Mouse (Mus musculus) CH12.LX (cell line): ENCODE measurements at regions not wholly inside any gene's neighbourhood (a gene's known extent, or its start where the extent isn't known, plus 50 kb on each side); places are given as distances from the start of the nearest gene placed in this dataset.

ENCODE experiments used
- DNase-seq: peaks from one replicate; pipeline ENCODE4 v3.0.0-alpha.2; 2013; ENCODE audit errors: extremely low read depth
- H3K27ac ChIP-seq: 2 replicates; pipeline ENCODE4 v1.5.1; 2012; ENCODE audit warnings: low read depth, mild to moderate bottlenecking, control low read depth, moderate library complexity; ENCODE audit not compliant: insufficient read depth
- H3K27me3 ChIP-seq: replicated peaks from 2 replicates; pipeline ENCODE3; 2012; ENCODE audit warnings: inconsistent platforms
- H3K36me3 ChIP-seq, 2 experiments: replicated peaks in 1 of 2; 2 replicates each; pipeline versions ENCODE3 to v1.6.1; 2012; ENCODE audit warnings: inconsistent platforms in 1 of 2, low read length in 1 of 2, mild to moderate bottlenecking in 1 of 2, mixed read lengths in 1 of 2, moderate library complexity in 1 of 2; ENCODE audit not compliant: control insufficient read depth in 1 of 2, insufficient read depth in 1 of 2
- H3K4me1 ChIP-seq, 2 experiments: 2 replicates each; pipeline ENCODE4 v1.6.1; 2012; ENCODE audit warnings: inconsistent platforms in 1 of 2, moderate library complexity in 1 of 2; ENCODE audit not compliant: insufficient read depth in 2 of 2, control insufficient read depth in 1 of 2
- H3K4me2 ChIP-seq: 2 replicates; pipeline ENCODE4 v1.6.1; 2012; ENCODE audit warnings: low read depth, mild to moderate bottlenecking, control low read depth; ENCODE audit not compliant: poor library complexity, insufficient read depth, severe bottlenecking
- H3K4me3 ChIP-seq, 3 experiments: fragments of 150-350 bp in 1 of 3; sonication (generic) in 1 of 3; replicated peaks in 1 of 3; 2 replicates each; pipeline versions ENCODE3 to v1.5.1; 2011 to 2012; ENCODE audit warnings: low read depth in 2 of 3, low read length in 2 of 3, mild to moderate bottlenecking in 2 of 3, moderate library complexity in 2 of 3, control low read depth in 1 of 3, improper control_type of control experiment in 1 of 3, inconsistent platforms in 1 of 3, mixed read lengths in 1 of 3; ENCODE audit not compliant: poor library complexity in 1 of 3
- H3K79me2 ChIP-seq: replicated peaks from 2 replicates; pipeline ENCODE4 v1.6.1; 2012; ENCODE audit warnings: mild to moderate bottlenecking, moderate library complexity; ENCODE audit not compliant: control insufficient read depth, poor library complexity, insufficient read depth, severe bottlenecking; ENCODE audit errors: extremely low read depth
- H3K9ac ChIP-seq: 2 replicates; pipeline ENCODE4 v1.6.1; 2012; ENCODE audit warnings: low read depth, mild to moderate bottlenecking, control low read depth, moderate library complexity; ENCODE audit not compliant: insufficient read depth
- H3K9me3 ChIP-seq: replicated peaks from 2 replicates; pipeline ENCODE3; 2012; ENCODE audit warnings: low read length, inconsistent platforms, mixed read lengths
- CHD2 ChIP-seq: IDR thresholded peaks from 2 replicates; pipeline ENCODE4 v1.6.1; 2011; ENCODE audit warnings: low read length, improper control_type of control experiment
- CTCF ChIP-seq, 2 experiments: IDR thresholded peaks in 1 of 2; conservative IDR thresholded peaks in 1 of 2; 2 replicates each; pipeline ENCODE4 v1.5.1; 2011 to 2012; ENCODE audit warnings: low read depth in 2 of 2, low read length in 2 of 2, improper control_type of control experiment in 1 of 2, inconsistent platforms in 1 of 2, mild to moderate bottlenecking in 1 of 2, moderate library complexity in 1 of 2
- E2F4 ChIP-seq: IDR thresholded peaks from 2 replicates; pipeline ENCODE4 v1.6.1; 2011; ENCODE audit warnings: low read depth, low read length, improper control_type of control experiment; ENCODE audit not compliant: insufficient replicate concordance
- ETS1 ChIP-seq: conservative IDR thresholded peaks from 2 replicates; pipeline ENCODE4 v1.6.1; 2012; ENCODE audit warnings: low read depth, mild to moderate bottlenecking, inconsistent platforms, low read length, improper control_type of control experiment, moderate library complexity
- GABPA ChIP-seq: IDR thresholded peaks from 2 replicates; pipeline ENCODE4 v1.6.1; 2012; ENCODE audit warnings: low read depth, low read length, improper control_type of control experiment, inconsistent platforms; ENCODE audit not compliant: insufficient replicate concordance
- HCFC1 ChIP-seq: IDR thresholded peaks from 2 replicates; pipeline ENCODE4 v1.6.1; 2012; ENCODE audit warnings: low read depth, mild to moderate bottlenecking, inconsistent platforms, low read length, improper control_type of control experiment
- JUN ChIP-seq: IDR thresholded peaks from 2 replicates; pipeline ENCODE4 v1.6.1; 2011; ENCODE audit warnings: low read depth, mild to moderate bottlenecking, low read length, improper control_type of control experiment, moderate library complexity; ENCODE audit not compliant: insufficient read depth
- JUND ChIP-seq: conservative IDR thresholded peaks from 2 replicates; pipeline ENCODE4 v1.6.1; 2011; ENCODE audit warnings: low read depth, low read length, improper control_type of control experiment
- KAT2A ChIP-seq: IDR thresholded peaks from 2 replicates; pipeline ENCODE4 v1.6.1; 2012; ENCODE audit warnings: low read length, improper control_type of control experiment, inconsistent platforms; ENCODE audit not compliant: insufficient replicate concordance
- MAFK ChIP-seq: IDR thresholded peaks from 2 replicates; pipeline ENCODE4 v1.6.1; 2011; ENCODE audit warnings: low read length, improper control_type of control experiment; ENCODE audit not compliant: insufficient replicate concordance
- MAX ChIP-seq: IDR thresholded peaks from 2 replicates; pipeline ENCODE4 v1.6.1; 2011; ENCODE audit warnings: low read length, improper control_type of control experiment
- MAZ ChIP-seq: IDR thresholded peaks from 2 replicates; pipeline ENCODE4 v1.6.1; 2012; ENCODE audit warnings: low read depth, mild to moderate bottlenecking, inconsistent platforms, low read length, improper control_type of control experiment, moderate library complexity
- MEF2A ChIP-seq: IDR thresholded peaks from 2 replicates; pipeline ENCODE4 v1.6.1; 2014; ENCODE audit warnings: low read depth, mild to moderate bottlenecking, inconsistent platforms, low read length, improper control_type of control experiment, borderline replicate concordance
- NELFE ChIP-seq: IDR thresholded peaks from 2 replicates; pipeline ENCODE4 v1.6.1; 2011; ENCODE audit warnings: low read depth, low read length, improper control_type of control experiment
- NRF1 ChIP-seq: IDR thresholded peaks from 2 replicates; pipeline ENCODE4 v1.6.1; 2014; ENCODE audit warnings: low read depth, mild to moderate bottlenecking, inconsistent platforms, low read length, improper control_type of control experiment, moderate library complexity
- PAX5 ChIP-seq: IDR thresholded peaks from 2 replicates; pipeline ENCODE4 v1.6.1; 2012; ENCODE audit warnings: low read length, inconsistent platforms, mixed read lengths
- POLR2AphosphoS2 ChIP-seq: IDR thresholded peaks from 2 replicates; pipeline ENCODE4 v1.6.1; 2011; ENCODE audit warnings: low read depth, low read length, improper control_type of control experiment
- RAD21 ChIP-seq: IDR thresholded peaks from 2 replicates; pipeline ENCODE4 v1.6.1; 2011; ENCODE audit warnings: low read depth, mild to moderate bottlenecking, low read length, improper control_type of control experiment, moderate library complexity
- RCOR1 ChIP-seq: conservative IDR thresholded peaks from 2 replicates; pipeline ENCODE4 v1.6.1; 2012; ENCODE audit warnings: low read depth, mild to moderate bottlenecking, inconsistent platforms, low read length, improper control_type of control experiment
- TBP ChIP-seq: conservative IDR thresholded peaks from 2 replicates; pipeline ENCODE4 v1.6.1; 2011; ENCODE audit warnings: low read depth, low read length, improper control_type of control experiment
- TCF12 ChIP-seq: IDR thresholded peaks from 2 replicates; pipeline ENCODE4 v1.6.1; 2014; ENCODE audit warnings: low read depth, mild to moderate bottlenecking, inconsistent platforms, low read length, improper control_type of control experiment
- UBTF ChIP-seq: IDR thresholded peaks from 2 replicates; pipeline ENCODE4 v1.6.1; 2012; ENCODE audit warnings: low read depth, mild to moderate bottlenecking, inconsistent platforms, low read length, improper control_type of control experiment, moderate library complexity
- USF1 ChIP-seq: IDR thresholded peaks from 2 replicates; pipeline ENCODE4 v1.6.1; 2014; ENCODE audit warnings: low read depth, mild to moderate bottlenecking, inconsistent platforms, low read length, improper control_type of control experiment
- USF2 ChIP-seq: conservative IDR thresholded peaks from 2 replicates; pipeline ENCODE4 v1.6.1; 2011; ENCODE audit warnings: low read depth, low read length, improper control_type of control experiment
- ZC3H11A ChIP-seq: IDR thresholded peaks from 2 replicates; pipeline ENCODE4 v1.6.1; 2012; ENCODE audit warnings: low read depth, mild to moderate bottlenecking, inconsistent platforms, low read length, improper control_type of control experiment
- ZMIZ1 ChIP-seq: IDR thresholded peaks from 2 replicates; pipeline ENCODE4 v1.6.1; 2012; ENCODE audit warnings: low read depth, mild to moderate bottlenecking, inconsistent platforms, low read length, improper control_type of control experiment
- ZNF384 ChIP-seq: IDR thresholded peaks from 2 replicates; pipeline ENCODE4 v1.6.1; 2012; ENCODE audit warnings: low read depth, low read length, improper control_type of control experiment, inconsistent platforms
- dilution Hi-C: fragments of 300-500 bp; cut with MboI; formaldehyde crosslinking; loops from 2 replicates; pipeline ENCODE4 v1.14.3; 2020; ENCODE audit warnings: low sequenced_read_pairs; ENCODE audit not compliant: extremely low pct_unique_long_range_greater_than_20kb, extremely low pct_ligation_motif_present
- in situ Hi-C: fragments of 300-500 bp; cut with MboI; formaldehyde crosslinking; loops from 3 replicates; pipeline ENCODE4 v1.14.3; 2019; ENCODE audit warnings: low sequenced_read_pairs, low pct_ligation_motif_present, low pct_unique_long_range_greater_than_20kb, mixed read lengths

GRCm38 (mm10) chr3:81701974-81702697 lies 230.3 kb upstream of the Ctso start:
- Histone ChIP-seq H3K9ac (no peak overlapping the region), H3K4me3 (no peak overlapping the region), H3K4me2 (no peak overlapping the region), H3K27me3 (no peaks in the 10 kb centered on the region), H3K4me1 (no peaks in the 10 kb centered on the region), H3K9me3 (no peaks in the 10 kb centered on the region), H3K27ac (no peak overlapping the region), H3K79me2 (no peaks in the 10 kb centered on the region), H3K36me3 (no peaks in the 10 kb centered on the region)
- in situ Hi-C loops (no loop called here), dilution Hi-C loops (no loop called here)
- TF ChIP-seq ETS1 (no peak), JUN (no peak), HCFC1 (no peak), ZMIZ1 (no peak), USF2 (no peak), GABPA (no peak), ZC3H11A (no peak), RCOR1 (no peak), MAZ (no peak), ZNF384 (no peak), USF1 (no peak), UBTF (no peak), PAX5 (no peak), NRF1 (no peak), TCF12 (no peak), E2F4 (no peak), MEF2A (no peak)
- no peak for DNase-seq

DNA sequence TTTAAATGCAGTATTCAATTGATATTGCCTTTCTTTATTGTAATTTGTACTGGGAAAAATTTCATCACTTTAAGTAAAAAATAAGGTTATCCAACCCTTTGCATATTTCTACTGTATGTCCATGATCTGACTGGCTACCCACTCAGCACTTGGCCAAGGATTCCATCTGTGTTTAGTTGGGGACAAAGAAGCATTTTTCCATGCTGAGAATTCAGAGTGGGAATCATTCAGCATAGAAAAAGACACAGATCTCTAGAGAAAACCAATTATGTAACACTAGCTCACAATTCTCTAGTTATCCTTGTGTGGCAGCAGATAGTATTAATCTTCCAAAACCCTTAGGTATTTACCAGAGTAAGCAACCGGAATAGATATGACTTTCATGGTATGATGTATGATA lies 213.5 kb upstream of the Ctso start:
- no peak overlapping the region for H3K4me3 ChIP-seq
- no peak for TF ChIP-seq JUND
- no peak for TF ChIP-seq MAX
- TF ChIP-seq CTCF (conservative IDR thresholded peaks at IDR 0.05 in 1 of 2, IDR thresholded peaks at IDR 0.05 in 1 of 2; ENCODE audit: low read depth in 2 of 2, low read length in 2 of 2), result no peak
- TF ChIP-seq RAD21, result no peak
- no peak for TF ChIP-seq KAT2A
- no peak for TF ChIP-seq USF2
- TF ChIP-seq TBP, result no peak
- TF ChIP-seq POLR2AphosphoS2, result no peak
- TF ChIP-seq ZNF384, result no peak
- TF ChIP-seq NELFE, result no peak
- TF ChIP-seq MEF2A, result no peak
- no peak for TF ChIP-seq RCOR1
- no peak for TF ChIP-seq E2F4
- no peak for TF ChIP-seq ZMIZ1
- TF ChIP-seq GABPA, result no peak
- TF ChIP-seq CHD2, result no peak
- TF ChIP-seq MAFK, result no peak
- dilution Hi-C loops (no loop called here), in situ Hi-C loops (no loop called here)
- no peak for DNase-seq
- no peak overlapping the region for H3K4me2 ChIP-seq
- no peak overlapping the region for H3K27ac ChIP-seq
- H3K36me3 ChIP-seq, result no peaks in the 10 kb centered on the region
- no peaks in the 10 kb centered on the region for H3K79me2 ChIP-seq
- H3K4me1 ChIP-seq, result no peaks in the 10 kb centered on the region
- no peaks in the 10 kb centered on the region for H3K9me3 ChIP-seq
- no peak overlapping the region for H3K9ac ChIP-seq
- H3K27me3 ChIP-seq, result no peaks in the 10 kb centered on the region
